Mouse (Mus musculus) stomach, postnatal 0 days (tissue): ENCODE measurements around the gene Ctnna2.

Source experiments
- CTCF ChIP-seq: IDR thresholded peaks from 2 replicates; pipeline ENCODE4 v1.5.1; 2016; ENCODE audit warnings: antibody characterized with exemption, low read depth, mild to moderate bottlenecking, moderate library complexity
- EP300 ChIP-seq: optimal IDR thresholded peaks from 2 replicates; pipeline ENCODE3; 2016; ENCODE audit warnings: antibody characterized with exemption

DNA sequence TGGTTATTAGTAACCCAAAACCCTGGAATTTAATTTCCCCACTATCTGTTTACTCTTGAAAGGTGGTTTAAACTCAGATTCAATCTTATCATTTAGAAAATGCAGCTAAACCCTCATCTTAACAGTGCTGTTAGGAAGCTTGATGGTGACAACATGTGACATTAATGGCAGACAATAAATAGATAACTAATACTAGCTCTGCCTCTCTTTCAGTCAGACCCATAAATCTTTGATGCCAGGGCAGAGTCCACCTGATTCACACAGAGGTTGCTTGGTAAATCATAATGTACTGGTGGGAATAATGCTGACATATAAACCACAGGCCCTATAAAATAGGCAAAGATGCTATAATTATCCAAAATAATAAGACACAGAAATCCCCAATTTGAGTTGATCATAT lies 398.6 kb downstream of the Ctnna2 start:
- TF ChIP-seq CTCF (no peak), EP300 (no peak)
